Mouse (Mus musculus) ES-E14 (cell line): ENCODE results near the gene Stag2. TPM values are rescaled to one million over a fixed set of nuclear protein-coding genes. Genes with fewer than 3 reads are reported as not detected.

ENCODE experiments used
- DNase-seq: peaks from one replicate; pipeline ENCODE4 v3.0.0-alpha.2; 2013; ENCODE audit warnings: low read depth, low spot score
- H3K27ac ChIP-seq: 2 replicates; pipeline ENCODE4 v1.5.1; 2012; ENCODE audit warnings: low read depth, mild to moderate bottlenecking, low read length, moderate library complexity, mixed read lengths; ENCODE audit not compliant: poor library complexity, insufficient read depth, severe bottlenecking
- H3K36me3 ChIP-seq: 2 replicates; pipeline ENCODE4 v1.6.1; 2012; ENCODE audit warnings: mild to moderate bottlenecking, low read length, moderate library complexity, mixed read lengths; ENCODE audit not compliant: control insufficient read depth, poor library complexity, insufficient read depth, severe bottlenecking
- H3K4me1 ChIP-seq, 2 experiments: fragments of 150-350 bp in 1 of 2; sonication (generic) in 1 of 2; 2 replicates each; pipeline ENCODE4 v1.6.1; 2012; ENCODE audit warnings: low read length in 2 of 2, mild to moderate bottlenecking in 1 of 2, mixed read lengths in 1 of 2; ENCODE audit not compliant: control insufficient read depth in 2 of 2, insufficient read depth in 2 of 2, poor library complexity in 1 of 2
- H3K4me3 ChIP-seq, 2 experiments: fragments of 150-350 bp in 1 of 2; sonication (generic) in 1 of 2; 2 replicates each; pipeline ENCODE4 v1.5.1; 2012; ENCODE audit warnings: low read length in 2 of 2, low read depth in 1 of 2, mild to moderate bottlenecking in 1 of 2, mixed read lengths in 1 of 2; ENCODE audit not compliant: insufficient read depth in 1 of 2, poor library complexity in 1 of 2, severe bottlenecking in 1 of 2
- H3K9ac ChIP-seq: 2 replicates; pipeline ENCODE4 v1.6.1; 2012; ENCODE audit warnings: low read depth, mild to moderate bottlenecking, low read length, mixed read lengths; ENCODE audit not compliant: poor library complexity, insufficient read depth, severe bottlenecking
- H3K9me3 ChIP-seq: fragments of 150-350 bp; sonication (generic); 2 replicates; pipeline ENCODE4 v1.6.1; 2012; ENCODE audit warnings: low read depth, mild to moderate bottlenecking, low read length; ENCODE audit not compliant: control insufficient read depth, insufficient read depth
- CHD2 ChIP-seq: IDR thresholded peaks from 2 replicates; pipeline ENCODE4 v1.6.1; 2014; ENCODE audit warnings: mild to moderate bottlenecking, low read depth, low read length, inconsistent platforms
- HCFC1 ChIP-seq: IDR thresholded peaks from 2 replicates; pipeline ENCODE4 v1.6.1; 2012; ENCODE audit warnings: low read length, inconsistent platforms, borderline replicate concordance; ENCODE audit not compliant: insufficient read depth
- MAFK ChIP-seq: IDR thresholded peaks from 2 replicates; pipeline ENCODE4 v1.6.1; 2014; ENCODE audit warnings: mild to moderate bottlenecking, low read depth, low read length, inconsistent platforms; ENCODE audit not compliant: insufficient read depth
- ZC3H11A ChIP-seq: IDR thresholded peaks from 2 replicates; pipeline ENCODE4 v1.6.1; 2012; ENCODE audit warnings: low read depth, mild to moderate bottlenecking, inconsistent platforms, low read length, borderline replicate concordance
- ZNF384 ChIP-seq: IDR thresholded peaks from 2 replicates; pipeline ENCODE4 v1.6.1; 2012; ENCODE audit warnings: low read depth, low read length, inconsistent platforms
- in situ Hi-C, 2 experiments: fragments of 600-800 bp; cut with MboI; formaldehyde crosslinking; loops; one replicate each; pipeline ENCODE4 v1.15.1; 2025; ENCODE audit warnings: low sequenced_read_pairs in 2 of 2, inconsistent platforms in 1 of 2; ENCODE audit not compliant: unreplicated experiment in 2 of 2
- total RNA-seq: library from RNA; depleted of rRNA; stranded (reverse); fragments of 300-350 nt; gene quantifications from 2 replicates; pipeline ENCODE4 v1.2.3, GENCODE M21; 2012

The Stag2 gene
- total RNA-seq, 1 experiment = 35.8 TPM

- in situ Hi-C loops = no loop called here
- TF ChIP-seq ZC3H11A (no peak), ZNF384 (no peak), CHD2 (no peak), HCFC1 (no peak), MAFK (no peak)
- H3K9ac ChIP-seq = no peak overlapping the region
These were observed 1.1 kb upstream of the Stag2 start for GRCm38 (mm10) chrX:42148016-42148451.

DNA sequence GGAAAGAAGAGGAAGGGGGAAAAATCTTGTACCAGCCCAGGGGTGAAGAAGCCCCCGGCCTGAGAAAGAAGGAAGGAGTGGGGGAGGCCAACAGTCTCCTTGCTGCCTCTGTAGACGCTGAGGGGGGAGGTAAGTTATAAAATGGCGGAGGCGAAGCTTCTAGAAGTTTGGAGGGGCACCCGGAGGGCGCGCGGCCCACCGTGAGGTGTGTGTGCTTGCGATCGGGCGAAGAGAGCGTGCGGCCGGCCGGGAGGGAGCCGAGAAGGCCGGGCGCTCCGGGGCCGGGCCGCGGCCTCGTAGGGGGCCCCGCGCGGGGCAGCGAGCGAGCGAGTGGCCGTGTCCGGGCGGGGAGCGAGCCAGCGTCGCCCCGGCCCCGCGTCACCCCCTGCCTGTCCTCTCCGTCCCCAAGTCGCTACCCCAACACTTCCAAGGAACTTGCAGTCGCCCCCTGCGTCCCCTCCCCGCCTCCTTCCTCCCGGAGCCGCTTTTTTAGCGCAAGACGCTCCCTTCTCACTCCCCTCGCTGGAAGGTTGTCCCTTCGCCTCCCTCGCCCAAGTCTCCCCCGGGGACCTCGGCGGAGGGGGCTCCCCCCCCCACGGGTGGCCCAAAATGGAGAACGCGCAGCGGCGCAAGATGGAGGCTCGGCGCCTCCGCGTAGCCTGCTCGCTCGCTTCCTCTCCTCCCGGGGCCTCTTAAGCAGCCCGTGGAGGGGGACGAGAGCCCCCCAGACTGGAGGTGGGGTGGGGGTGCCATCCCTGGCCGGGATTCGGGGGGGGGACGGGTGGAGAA, 634 bp downstream of the Stag2 start:
- DNase-seq = no peak

More at GRCm38 (mm10) chrX:42148016-42148451, 1.1 kb upstream of the Stag2 start:
- H3K27ac ChIP-seq = no peak overlapping the region
- no peak for DNase-seq
- no peaks in the 10 kb centered on the region for H3K36me3 ChIP-seq
- H3K4me1 ChIP-seq = no peaks in the 10 kb centered on the region; a peak in 1 of 4 replicates
- H3K4me3 ChIP-seq = peak overlapping the region in 1 of 2 experiments; percentile 72; a peak in 1 of 4 replicates
- H3K9me3 ChIP-seq = no peaks in the 10 kb centered on the region

GRCm38 (mm10) chrX:42150346-42151023, 1.4 kb downstream of the Stag2 start:
- peak; percentile 61 for DNase-seq
- no peaks in the 10 kb centered on the region for H3K36me3 ChIP-seq
- H3K4me1 ChIP-seq = no peaks in the 10 kb centered on the region; a peak in 1 of 4 replicates
- H3K9ac ChIP-seq = peak overlapping the region; percentile 100
- in situ Hi-C loops = no loop called here
- no peaks in the 10 kb centered on the region for H3K9me3 ChIP-seq
- TF ChIP-seq ZNF384 (no peak), MAFK (no peak)
- peak overlapping the region; percentile 93 for H3K27ac ChIP-seq
- H3K4me3 ChIP-seq = peak overlapping the region; percentile 74 to 86

More for the DNA sequence above, 634 bp downstream of the Stag2 start:
- Histone ChIP-seq H3K4me3 (peak overlapping the region; percentile 74 to 86), H3K27ac (peak overlapping the region; percentile 93), H3K4me1 (no peaks in the 10 kb centered on the region; a peak in 1 of 4 replicates), H3K9ac (peak overlapping the region; percentile 100), H3K36me3 (no peaks in the 10 kb centered on the region), H3K9me3 (no peaks in the 10 kb centered on the region)
- TF ChIP-seq CHD2 (no peak), HCFC1 (no peak), ZNF384 (no peak), MAFK (no peak), ZC3H11A (no peak)
- in situ Hi-C loops = no loop called here

- Histone ChIP-seq H3K27ac (peak overlapping the region; percentile 84), H3K4me3 (peak overlapping the region; percentile 66 to 74), H3K4me1 (no peaks in the 10 kb centered on the region; a peak in 1 of 4 replicates), H3K9me3 (no peaks in the 10 kb centered on the region), H3K36me3 (no peaks in the 10 kb centered on the region), H3K9ac (peak overlapping the region; percentile 81)
- TF ChIP-seq HCFC1 (no peak), ZC3H11A (no peak), MAFK (no peak), ZNF384 (no peak), CHD2 (no peak)
- in situ Hi-C loops = no loop called here
- DNase-seq = no peak
These were observed 2.1 kb downstream of the Stag2 start for GRCm38 (mm10) chrX:42151024-42151754.
